Mouse (Mus musculus): Measurements from ENCODE around the gene Neto2.

Gene Neto2

DNA sequence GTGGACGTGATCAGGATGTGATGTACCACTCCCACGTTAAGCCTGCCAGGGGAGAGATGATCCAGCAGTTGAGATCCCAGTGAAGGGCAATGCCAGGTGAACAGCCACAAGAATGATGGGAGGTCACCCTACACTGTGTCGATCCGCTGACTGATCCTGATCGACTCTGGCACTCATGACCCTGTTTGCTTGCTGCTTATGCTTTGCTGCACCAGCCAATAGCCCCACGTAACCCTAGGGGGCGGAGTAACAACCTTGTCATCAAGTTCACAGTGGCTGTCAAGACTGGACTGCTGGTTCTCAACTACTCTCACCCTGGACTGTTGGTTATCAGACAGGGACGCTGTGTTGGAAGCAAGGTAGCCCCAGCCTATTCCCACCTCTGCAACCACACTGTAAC is 99.0 kb downstream of the Neto2 start:
- no peak for DNase-seq

GRCm38 (mm10) chr8:85597413-85598191 is 103.1 kb downstream of the Neto2 start:
- DNase-seq, result no peak

GRCm38 (mm10) chr8:85595391-85595790 is 105.3 kb downstream of the Neto2 start:
- DNase-seq, result no peak

DNA sequence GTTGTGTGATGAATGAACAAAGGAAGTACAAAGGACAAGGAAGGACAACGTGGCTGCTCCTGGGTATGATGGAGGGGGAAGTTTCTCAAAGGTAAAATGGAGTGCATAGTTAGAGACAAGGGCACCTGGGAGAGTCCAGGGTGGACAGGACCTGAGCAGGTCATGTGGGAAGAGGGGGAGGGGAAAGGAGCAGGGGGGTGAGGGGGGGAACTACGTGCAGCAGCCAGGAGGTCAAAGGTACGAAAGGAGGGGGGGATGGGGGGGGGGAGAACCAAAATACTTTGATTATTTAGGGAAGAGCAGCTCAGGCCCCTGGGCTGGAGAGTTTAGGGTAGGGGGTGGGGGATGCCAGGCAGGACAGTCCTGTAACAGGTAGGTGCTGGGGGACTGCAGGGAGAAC is 105.7 kb downstream of the Neto2 start:
- DNase-seq, result no peak

- no peak for DNase-seq
Measured at GRCm38 (mm10) chr8:85593324-85593723, 107.4 kb downstream of the Neto2 start.

DNA sequence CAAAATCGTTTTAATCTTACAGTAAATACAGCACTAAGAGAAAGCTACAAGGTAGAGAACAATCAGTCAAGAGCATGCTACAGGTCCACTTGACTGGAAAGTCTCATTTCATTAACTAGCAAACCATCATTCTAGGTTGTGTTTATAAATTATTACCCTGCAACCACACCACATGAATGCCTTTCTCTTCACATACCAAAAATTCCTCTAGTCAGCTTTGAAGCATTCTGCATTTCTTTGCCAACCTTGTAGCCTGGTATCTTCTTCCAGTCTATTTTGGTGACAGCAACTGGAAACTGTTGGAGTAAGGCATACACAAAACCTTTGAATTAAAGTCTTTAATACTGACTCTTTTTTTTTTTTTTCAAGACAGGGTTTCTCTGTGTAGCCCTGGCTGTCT is 109.2 kb downstream of the Neto2 start:
- no peak for DNase-seq

- no peak for DNase-seq
Measured at GRCm38 (mm10) chr8:85590258-85590657, 110.5 kb downstream of the Neto2 start.

DNA sequence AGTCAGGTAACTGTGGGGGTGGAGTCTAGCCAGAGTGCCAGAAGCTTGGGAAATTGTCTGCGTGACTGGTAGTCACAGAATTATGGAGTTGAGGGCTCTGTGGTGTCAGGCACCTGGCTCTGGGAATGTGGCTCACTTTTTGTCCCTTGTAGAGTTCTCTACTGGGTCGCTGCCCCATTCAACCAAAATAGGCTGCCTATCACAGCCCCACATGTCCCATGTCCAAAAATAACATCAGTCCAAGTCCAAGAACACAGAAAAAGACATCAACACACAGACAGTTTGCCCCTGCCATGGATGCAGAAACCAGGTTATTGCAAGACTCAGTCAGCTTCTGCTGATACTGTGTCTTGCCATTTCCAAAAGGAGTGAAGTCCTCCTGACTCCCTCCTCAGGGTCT is 112.1 kb downstream of the Neto2 start:
- DNase-seq, result no peak
